8 mouse cellular contexts compared by ENCODE assay signal in the genomic region with DNA sequence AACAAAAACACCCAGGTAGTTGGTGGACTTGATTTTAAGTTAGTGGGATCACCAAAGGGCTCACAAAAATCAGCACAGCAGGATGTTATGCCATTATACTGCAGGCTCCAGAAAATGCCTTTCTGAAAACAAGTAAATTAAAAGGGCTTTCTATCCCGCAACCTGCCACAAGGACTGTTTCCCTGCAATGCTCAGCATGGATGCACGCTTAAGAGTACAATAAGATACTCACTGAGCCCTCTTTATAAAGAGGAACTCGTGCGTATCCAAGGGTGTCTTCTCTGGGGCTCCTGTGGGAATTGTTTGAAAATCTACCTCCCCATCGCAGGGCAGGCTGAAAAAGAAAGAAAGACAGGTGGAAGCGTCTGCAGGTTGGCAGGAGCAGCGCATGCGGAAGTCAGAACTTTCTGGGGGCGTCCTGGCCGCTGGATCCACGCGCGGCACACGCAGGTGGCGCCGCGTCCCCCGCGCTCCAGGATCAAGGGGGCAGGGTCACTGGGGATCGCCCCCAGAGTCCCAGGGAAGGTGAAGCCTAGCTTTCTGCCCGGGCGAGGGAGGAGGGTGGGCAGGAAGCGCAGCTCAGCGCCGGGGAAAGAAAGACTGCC. TPM values are rescaled to one million over a fixed set of nuclear protein-coding genes. Genes with fewer than 3 reads are reported as not detected.
DNase-seq lines count a peak whose midpoint lies in the region; ATAC-seq lines count a peak whose summit lies in the region.

No protein-coding gene starts in this region.

- 3% methylated on average over 25 of the region's 25 CpGs for WGBS in liver, embryonic 11.5 days
- WGBS in neural tube, embryonic 15.5 days = 1% methylated on average over 23 of the region's 25 CpGs

- peak overlapping the region; percentile 76 for H3K4me3 ChIP-seq in liver, embryonic 11.5 days (ENCODE audit: low read depth, low read length)
- H3K4me3 ChIP-seq in neural tube, embryonic 15.5 days (replicated peaks) = peak overlapping the region; percentile 90

- peak overlapping the region; percentile 91 for H3K4me2 ChIP-seq in liver, embryonic 11.5 days
- H3K4me2 ChIP-seq in neural tube, embryonic 15.5 days = peak overlapping the region; percentile 93

- no peaks in the 10 kb centered on the region for H3K36me3 ChIP-seq in liver, embryonic 11.5 days (ENCODE audit: control insufficient read depth, insufficient read depth, low read length)
- H3K36me3 ChIP-seq in neural tube, embryonic 15.5 days = no peaks in the 10 kb centered on the region

- H3K27me3 ChIP-seq in liver, embryonic 11.5 days (replicated peaks; ENCODE audit: control insufficient read depth, insufficient read depth, low read length) = no peaks in the 10 kb centered on the region; the same call in 1 of the 2 replicates
- H3K27me3 ChIP-seq in neural tube, embryonic 15.5 days (replicated peaks) = no peaks in the 10 kb centered on the region

- ATAC-seq in liver, embryonic 11.5 days (replicated peaks; ENCODE audit: low FRiP score) = no peak; the same call in 1 of the 2 replicates
- ATAC-seq in neural tube, embryonic 15.5 days (ENCODE audit: low FRiP score) = peak; percentile 50

- 0 out of 2 replicates have a peak, but pooled peaks cover 2% of the 10 kb centered on the region for H3K4me1 ChIP-seq in liver, embryonic 11.5 days (replicated peaks; ENCODE audit: control insufficient read depth, insufficient read depth, low read length)
- H3K4me1 ChIP-seq in neural tube, embryonic 15.5 days = peaks cover 31% of the 10 kb centered on the region

- peak; percentile 48 for DNase-seq in embryo, embryonic 10 days (ENCODE audit: low spot score)
- no peak for DNase-seq in embryo, embryonic 9.5 days (ENCODE audit: extremely low spot score)
- DNase-seq in right cerebral cortex, adult 18-20 months = peak; percentile 70
- DNase-seq in right cerebral cortex, postnatal 4 days = no peak
- peak; percentile 8 to 17 for DNase-seq in frontal cortex, postnatal 14 days (ENCODE audit: low spot score in 2 of 2)
- peak; percentile 70 for DNase-seq in liver, embryonic 11.5 days (ENCODE audit: low spot score)
- no peak for DNase-seq in c-Kit-positive CD71-positive TER-119-positive erythroid progenitor cells, embryonic 14.5 days (ENCODE audit: low spot score)

- peak overlapping the region; percentile 49; the same call in 1 of the 2 replicates for H3K27ac ChIP-seq in liver, embryonic 11.5 days (ENCODE audit: low read depth, low read length)
- peak overlapping the region; percentile 85 for H3K27ac ChIP-seq in neural tube, embryonic 15.5 days (replicated peaks)

- peak overlapping the region; percentile 73 for H3K9ac ChIP-seq in liver, embryonic 11.5 days (ENCODE audit: low read depth, low read length)
- H3K9ac ChIP-seq in neural tube, embryonic 15.5 days (replicated peaks) = peak overlapping the region; percentile 67

- H3K9me3 ChIP-seq in liver, embryonic 11.5 days (ENCODE audit: control insufficient read depth, low read length) = no peaks in the 10 kb centered on the region
- no peaks in the 10 kb centered on the region for H3K9me3 ChIP-seq in neural tube, embryonic 15.5 days (replicated peaks)

RNA-seq across cellular contexts. Expression of a gene that starts 0.4 kb away (rescaled TPM):
- 11.8 and 12.7 TPM in 2 replicates for polyA plus RNA-seq in liver, embryonic 11.5 days (2014; fragmentation: Nextera tagmentation; extraction: Ambion mirVana)
- 11.0 and 14.2 TPM in 2 replicates for polyA plus RNA-seq in neural tube, embryonic 15.5 days (2015; fragmentation: Nextera tagmentation; extraction: Ambion mirVana)

RNA-seq across cellular contexts. Expression of a gene that starts 54.1 kb away (rescaled TPM):
- polyA plus RNA-seq in liver, embryonic 11.5 days (2014; fragmentation: Nextera tagmentation; extraction: Ambion mirVana) = 0.82 and 1.8 TPM in 2 replicates
- 11.5 and 12.6 TPM in 2 replicates for polyA plus RNA-seq in neural tube, embryonic 15.5 days (2015; fragmentation: Nextera tagmentation; extraction: Ambion mirVana)

RNA-seq across cellular contexts. Expression of a gene that starts 58.7 kb away (rescaled TPM):
- 2.1 and 2.7 TPM in 2 replicates for polyA plus RNA-seq in liver, embryonic 11.5 days (2014; fragmentation: Nextera tagmentation; extraction: Ambion mirVana)
- 2.7 and 3.5 TPM in 2 replicates for polyA plus RNA-seq in neural tube, embryonic 15.5 days (2015; fragmentation: Nextera tagmentation; extraction: Ambion mirVana)

Comparison
In these comparisons a context has a peak if more than half of its experiments do, and no peak if none do; other contexts are left out.
1. DNase-seq: peak in embryo, embryonic 10 days (single experiment), right cerebral cortex, adult 18-20 months (single experiment), frontal cortex, postnatal 14 days (2 of 2) and liver, embryonic 11.5 days (single experiment); none in embryo, embryonic 9.5 days (single experiment), right cerebral cortex, postnatal 4 days (single experiment) and c-Kit-positive CD71-positive TER-119-positive erythroid progenitor cells, embryonic 14.5 days (single experiment).